Mouse (Mus musculus) T-cell, adult 2 months (primary cell): ENCODE measurements around the gene Mrpl48.
A peak's percentile ranks its signal among the peaks of the same experiment; 100 is the strongest.

Source experiments
- DNase-seq: peaks from one replicate; pipeline ENCODE4 v3.0.0; 2022; ENCODE audit warnings: low spot score

Mrpl48 gene

GRCm38 (mm10) chr7:100533503-100533902, 74.6 kb downstream of the Mrpl48 start:
- no peak for DNase-seq

- DNase-seq: no peak
Observed at GRCm38 (mm10) chr7:100530766-100531165, 77.3 kb downstream of the Mrpl48 start.

GRCm38 (mm10) chr7:100524669-100525068, 83.4 kb downstream of the Mrpl48 start:
- no peak for DNase-seq

- no peak for DNase-seq
Observed at GRCm38 (mm10) chr7:100522222-100522621, 85.9 kb downstream of the Mrpl48 start.

- peak; percentile 78 for DNase-seq
Observed at GRCm38 (mm10) chr7:100520663-100521285, 87.3 kb downstream of the Mrpl48 start.

DNA sequence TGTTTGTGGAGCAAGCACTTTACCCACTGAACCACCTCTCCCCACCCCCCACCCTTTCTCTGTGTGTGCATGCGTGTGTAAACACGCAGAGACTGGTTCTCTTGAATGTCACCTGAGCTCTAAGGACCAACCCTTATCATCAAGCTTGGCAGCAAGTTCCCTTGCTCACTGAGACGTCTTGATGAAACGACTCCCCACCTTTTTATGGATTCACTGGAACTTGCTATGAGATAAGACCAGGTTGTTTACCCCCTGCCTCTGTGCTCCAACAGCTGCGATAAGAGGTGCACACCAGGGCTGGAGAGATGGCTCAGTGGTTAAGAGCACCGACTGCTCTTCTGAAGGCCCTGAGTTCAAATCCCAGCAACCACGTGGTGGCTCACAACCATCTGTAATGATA, 87.9 kb downstream of the Mrpl48 start:
- no peak for DNase-seq

- no peak for DNase-seq
Observed at GRCm38 (mm10) chr7:100514573-100514972, 93.5 kb downstream of the Mrpl48 start, which contains the start of gene Dnajb13. Gene Dnajb13 (minus strand): TSS chr7:100514960.

DNA sequence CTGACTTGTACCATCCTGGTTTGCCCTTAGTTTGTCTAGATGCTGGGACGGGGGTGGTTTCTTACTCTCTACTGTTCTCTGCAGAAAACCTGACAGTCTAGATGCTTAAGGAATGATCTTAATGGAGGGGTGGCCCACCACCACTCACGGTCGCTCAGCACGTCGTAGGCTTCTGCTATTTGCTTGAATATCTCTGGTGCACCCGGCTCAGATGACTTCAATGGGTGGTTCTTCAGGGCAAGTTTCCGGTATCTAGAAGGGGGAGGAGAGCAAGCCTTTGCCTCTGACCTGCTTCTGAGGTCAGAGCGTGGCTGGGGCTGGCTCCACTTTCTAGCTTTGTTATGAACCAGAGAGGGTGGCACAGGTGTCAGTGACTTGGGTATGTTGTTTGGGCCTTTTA, 96.5 kb downstream of the Mrpl48 start:
- DNase-seq: peak; percentile 53

DNA sequence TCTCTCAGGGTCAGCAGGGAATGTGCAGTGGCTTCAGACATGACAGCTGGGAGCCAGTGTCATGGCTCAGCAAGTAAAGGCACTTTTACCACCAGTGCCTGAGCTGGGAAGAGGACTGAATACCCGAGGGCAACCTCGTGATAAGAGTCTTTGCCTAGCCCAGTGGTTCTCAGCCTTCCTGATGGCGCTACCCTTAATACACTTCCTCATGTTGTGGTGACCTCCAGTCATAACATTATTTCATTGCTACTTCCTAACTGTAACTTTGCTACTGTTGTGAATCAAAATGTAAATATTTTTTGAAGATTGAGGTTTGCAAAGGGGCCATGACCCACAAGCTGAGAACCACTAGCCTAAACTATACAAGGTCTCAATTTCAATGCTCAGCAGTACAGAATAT, 99.4 kb downstream of the Mrpl48 start:
- DNase-seq: no peak

GRCm38 (mm10) chr7:100506494-100506893, 101.6 kb downstream of the Mrpl48 start:
- DNase-seq: no peak

- no peak for DNase-seq
Observed at GRCm38 (mm10) chr7:100504740-100505487, 103.2 kb downstream of the Mrpl48 start.

GRCm38 (mm10) chr7:100503076-100503475, 105.0 kb downstream of the Mrpl48 start:
- DNase-seq: no peak

GRCm38 (mm10) chr7:100502374-100502922, 105.7 kb downstream of the Mrpl48 start:
- DNase-seq: no peak

DNA sequence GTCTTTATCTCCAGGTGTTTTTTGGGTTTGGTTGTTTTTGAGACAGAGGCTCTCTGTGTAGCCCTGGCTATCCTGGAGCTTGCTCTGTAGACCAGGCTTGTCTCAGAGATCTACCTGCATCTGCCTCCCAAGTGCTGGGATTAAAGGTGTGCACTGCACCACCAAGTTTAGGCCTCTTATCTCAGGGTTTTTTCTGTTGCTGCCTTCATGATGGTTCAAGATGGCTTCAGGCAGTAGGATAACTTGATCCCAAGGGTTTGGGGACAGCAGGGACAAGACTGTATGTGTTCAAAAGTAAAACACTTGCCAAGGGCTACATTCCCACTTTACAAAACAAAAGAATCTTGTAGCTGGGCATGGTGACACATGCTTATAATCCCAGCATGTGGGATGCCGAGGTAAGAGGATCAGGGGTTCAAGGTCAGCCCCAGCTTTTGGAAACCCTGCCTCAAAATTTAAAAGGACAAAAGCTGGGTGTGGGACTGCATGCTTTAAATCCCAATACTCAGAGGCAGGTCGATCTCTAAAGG, 106.2 kb downstream of the Mrpl48 start:
- DNase-seq: no peak

GRCm38 (mm10) chr7:100501027-100501843, 106.9 kb downstream of the Mrpl48 start:
- DNase-seq: no peak

DNA sequence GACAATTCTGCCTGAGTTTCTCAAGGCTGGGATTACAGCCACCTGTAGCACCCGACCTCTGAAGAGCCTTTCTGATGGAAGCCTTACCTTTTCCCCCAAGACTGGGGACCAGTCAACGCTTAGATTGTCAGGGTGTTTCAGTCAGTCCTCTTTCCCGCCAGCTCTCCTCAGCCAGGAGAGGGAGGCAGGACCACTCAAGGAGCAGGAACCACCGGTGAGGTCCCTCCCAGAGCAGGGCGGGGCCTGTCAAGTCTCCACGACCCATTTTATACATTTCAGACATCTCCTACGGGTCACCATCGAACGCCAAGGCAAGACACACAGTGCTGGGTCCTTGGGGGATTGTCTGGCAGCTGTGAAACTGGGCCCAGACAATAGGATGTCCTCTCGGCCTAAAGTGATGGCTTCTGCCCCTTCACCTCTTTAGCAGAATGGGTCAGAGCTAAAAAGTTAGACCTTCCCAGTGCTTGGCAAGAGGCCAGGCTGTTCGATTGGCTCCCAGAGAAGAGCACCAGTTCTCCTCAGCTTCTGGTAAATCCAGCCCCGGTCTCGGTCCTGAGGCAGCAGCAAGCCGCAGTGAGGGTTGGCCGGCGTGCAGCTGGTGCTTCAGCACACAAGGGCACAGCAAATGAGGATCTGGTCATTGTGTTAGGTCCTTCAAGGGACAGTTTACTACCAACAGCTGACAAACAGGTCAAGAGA, 107.7 kb downstream of the Mrpl48 start:
- no peak for DNase-seq

DNA sequence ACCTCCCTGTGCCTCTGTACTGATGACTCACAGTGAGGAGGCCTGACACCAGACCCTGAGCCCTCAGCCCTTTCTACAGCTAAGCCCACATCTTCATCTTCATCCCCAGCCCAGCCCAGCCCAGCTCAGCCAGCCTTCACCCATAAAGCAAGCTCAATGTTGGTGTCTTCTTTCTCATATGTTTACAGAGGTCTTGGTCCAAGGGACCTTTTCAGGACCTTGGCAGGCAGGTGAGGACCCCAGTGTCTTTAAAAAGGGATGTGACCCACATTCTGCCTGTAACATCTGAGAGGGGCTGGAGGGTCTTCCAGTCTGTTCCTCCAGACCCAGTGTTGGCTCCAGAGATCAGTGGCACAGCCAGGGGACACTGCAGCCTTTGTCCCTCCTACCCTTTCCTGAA, 108.6 kb downstream of the Mrpl48 start:
- no peak for DNase-seq

- no peak for DNase-seq
Observed at GRCm38 (mm10) chr7:100497982-100498381, 110.1 kb downstream of the Mrpl48 start.

DNA sequence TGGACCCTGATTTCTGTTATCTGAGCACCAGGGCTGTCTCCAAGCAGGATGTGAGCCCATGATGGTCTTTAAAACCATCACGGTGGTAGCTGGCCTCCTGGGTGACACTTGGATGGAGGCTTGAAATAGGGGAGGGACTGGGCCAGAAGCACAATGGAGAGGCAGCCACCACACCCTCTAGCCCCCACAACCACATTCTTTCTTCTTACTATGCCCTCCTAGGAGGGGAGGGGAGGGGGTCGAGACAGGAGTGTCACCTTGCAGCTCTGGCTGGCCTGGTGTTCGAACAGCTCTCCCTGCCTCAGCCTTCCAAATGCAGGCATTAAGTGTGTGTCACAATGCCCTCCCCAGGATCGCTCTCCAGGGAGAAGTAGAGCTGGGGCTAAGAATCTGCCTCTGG, 110.7 kb downstream of the Mrpl48 start:
- no peak for DNase-seq

DNA sequence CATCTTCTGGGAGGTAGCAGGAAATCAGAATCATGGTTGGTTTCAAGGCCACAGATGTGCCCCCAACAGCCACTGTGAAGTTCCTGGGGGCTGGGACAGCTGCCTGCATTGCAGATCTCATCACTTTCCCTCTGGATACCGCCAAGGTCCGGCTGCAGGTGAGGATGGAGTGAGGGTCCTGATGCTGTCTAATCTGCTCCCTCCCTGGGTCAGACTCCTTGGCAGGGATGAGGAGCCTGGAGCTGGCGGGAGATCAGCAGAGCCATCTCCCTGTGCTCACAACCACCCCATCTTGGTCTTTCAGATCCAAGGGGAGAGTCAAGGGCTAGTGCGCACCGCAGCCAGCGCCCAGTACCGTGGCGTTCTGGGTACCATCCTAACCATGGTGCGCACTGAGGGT, 111.3 kb downstream of the Mrpl48 start:
- DNase-seq: no peak

DNA sequence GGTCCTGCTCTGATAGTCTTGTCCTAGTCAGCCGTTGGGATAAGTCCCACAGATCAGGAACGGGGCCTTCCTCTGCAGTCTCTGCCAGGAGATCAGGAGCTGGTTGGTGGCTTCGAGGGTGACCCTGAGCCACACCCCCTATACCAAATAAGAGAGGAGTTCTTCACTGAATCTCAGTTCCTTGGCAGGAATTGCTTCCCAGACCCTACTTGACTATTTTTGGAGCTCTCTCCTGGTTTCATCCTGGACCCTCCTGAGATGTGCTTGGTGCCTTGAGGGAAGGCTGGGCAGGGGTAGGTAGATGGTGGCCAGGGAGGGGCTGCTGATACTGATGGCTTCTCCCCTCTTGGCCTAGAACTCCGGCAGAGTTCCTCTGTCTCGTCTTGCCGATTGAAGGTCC, 111.7 kb downstream of the Mrpl48 start:
- no peak for DNase-seq
